Mouse (Mus musculus): ENCODE measurements at regions not wholly inside any gene's neighbourhood (a gene's known extent, or its start where the extent isn't known, plus 50 kb on each side); places are given as distances from the start of the nearest gene placed in this dataset.

- Histone ChIP-seq H3K9me3 (ENCODE audit: low read length) (no peaks in the 10 kb centered on the region), H3K4me1 (ENCODE audit: insufficient read depth, low read length) (no peaks in the 10 kb centered on the region), H3K36me3 (ENCODE audit: insufficient read depth, low read length) (no peaks in the 10 kb centered on the region), H3K4me3 (ENCODE audit: low read length) (no peak overlapping the region), H3K27me3 (ENCODE audit: insufficient read depth, low read length) (no peaks in the 10 kb centered on the region), H3K27ac (ENCODE audit: low read length) (no peak overlapping the region), H3K9ac (replicated peaks; ENCODE audit: low read length) (no peak overlapping the region), H3K4me2 (replicated peaks; ENCODE audit: low read depth, low read length) (no peak overlapping the region)
- no peak for ATAC-seq (ENCODE audit: low FRiP score, low TSS enrichment)
- 61% methylated on average over 3 of the region's 3 CpGs for WGBS
Measured at GRCm38 (mm10) chr1:122607309-122607708, 1039.5 kb upstream of the Ddx18 start.

GRCm38 (mm10) chr1:122575954-122576353 is 1008.2 kb upstream of the Ddx18 start:
- H3K27ac ChIP-seq (ENCODE audit: low read length) = no peak overlapping the region
- H3K9ac ChIP-seq (replicated peaks; ENCODE audit: low read length) = no peak overlapping the region
- H3K4me3 ChIP-seq (ENCODE audit: low read length) = no peak overlapping the region
- H3K36me3 ChIP-seq (ENCODE audit: insufficient read depth, low read length) = no peaks in the 10 kb centered on the region
- no peaks in the 10 kb centered on the region for H3K27me3 ChIP-seq (ENCODE audit: insufficient read depth, low read length)
- no peaks in the 10 kb centered on the region for H3K9me3 ChIP-seq (ENCODE audit: low read length)
- ATAC-seq (ENCODE audit: low FRiP score, low TSS enrichment) = no peak
- 54% methylated on average over 4 of the region's 4 CpGs for WGBS
- H3K4me1 ChIP-seq (ENCODE audit: insufficient read depth, low read length) = no peaks in the 10 kb centered on the region
- no peak overlapping the region for H3K4me2 ChIP-seq (replicated peaks; ENCODE audit: low read depth, low read length)

- no peaks in the 10 kb centered on the region for H3K36me3 ChIP-seq (ENCODE audit: insufficient read depth, low read length)
- H3K9ac ChIP-seq (replicated peaks; ENCODE audit: low read length) = no peak overlapping the region
- no peaks in the 10 kb centered on the region for H3K4me1 ChIP-seq (ENCODE audit: insufficient read depth, low read length)
- no peak overlapping the region for H3K27ac ChIP-seq (ENCODE audit: low read length)
- WGBS = 88% methylated on average over 1 of the region's 1 CpGs
- H3K4me3 ChIP-seq (ENCODE audit: low read length) = no peak overlapping the region
- no peak overlapping the region for H3K4me2 ChIP-seq (replicated peaks; ENCODE audit: low read depth, low read length)
- no peaks in the 10 kb centered on the region for H3K9me3 ChIP-seq (ENCODE audit: low read length)
- no peaks in the 10 kb centered on the region for H3K27me3 ChIP-seq (ENCODE audit: insufficient read depth, low read length)
- no peak for ATAC-seq (ENCODE audit: low FRiP score, low TSS enrichment)
Measured at GRCm38 (mm10) chr1:122551596-122551995, 983.8 kb upstream of the Ddx18 start.

- Histone ChIP-seq H3K27ac (ENCODE audit: low read length) (no peak overlapping the region), H3K4me3 (ENCODE audit: low read length) (no peak overlapping the region), H3K9ac (replicated peaks; ENCODE audit: low read length) (no peak overlapping the region), H3K4me1 (ENCODE audit: insufficient read depth, low read length) (no peaks in the 10 kb centered on the region), H3K9me3 (ENCODE audit: low read length) (no peaks in the 10 kb centered on the region), H3K4me2 (replicated peaks; ENCODE audit: low read depth, low read length) (no peak overlapping the region), H3K27me3 (ENCODE audit: insufficient read depth, low read length) (no peaks in the 10 kb centered on the region), H3K36me3 (ENCODE audit: insufficient read depth, low read length) (no peaks in the 10 kb centered on the region)
- WGBS = 41% methylated on average over 2 of the region's 2 CpGs
- ATAC-seq (ENCODE audit: low FRiP score, low TSS enrichment) = peak; percentile 42; the same call in 1 of the 2 replicates
Measured at GRCm38 (mm10) chr1:122509580-122509979, 941.8 kb upstream of the Ddx18 start.

GRCm38 (mm10) chr1:122501707-122502106 is 933.9 kb upstream of the Ddx18 start:
- no peaks in the 10 kb centered on the region for H3K36me3 ChIP-seq (ENCODE audit: insufficient read depth, low read length)
- H3K9ac ChIP-seq (replicated peaks; ENCODE audit: low read length) = no peak overlapping the region
- 8% methylated on average over 4 of the region's 4 CpGs for WGBS
- no peaks in the 10 kb centered on the region for H3K27me3 ChIP-seq (ENCODE audit: insufficient read depth, low read length)
- peaks cover 6% of the 10 kb centered on the region; the same call in 1 of the 2 replicates for H3K4me1 ChIP-seq (ENCODE audit: insufficient read depth, low read length)
- H3K9me3 ChIP-seq (ENCODE audit: low read length) = no peaks in the 10 kb centered on the region
- no peak overlapping the region for H3K4me3 ChIP-seq (ENCODE audit: low read length)
- no peak; the same call in 1 of the 2 replicates for ATAC-seq (ENCODE audit: low FRiP score, low TSS enrichment)
- no peak overlapping the region for H3K27ac ChIP-seq (ENCODE audit: low read length)
- H3K4me2 ChIP-seq (replicated peaks; ENCODE audit: low read depth, low read length) = no peak overlapping the region

GRCm38 (mm10) chr1:122478003-122478402 is 910.2 kb upstream of the Ddx18 start:
- no peak for ATAC-seq (ENCODE audit: low FRiP score, low TSS enrichment)
- Histone ChIP-seq H3K4me1 (ENCODE audit: insufficient read depth, low read length) (no peaks in the 10 kb centered on the region), H3K4me2 (replicated peaks; ENCODE audit: low read depth, low read length) (no peak overlapping the region), H3K36me3 (ENCODE audit: insufficient read depth, low read length) (no peaks in the 10 kb centered on the region), H3K27ac (ENCODE audit: low read length) (no peak overlapping the region), H3K9ac (replicated peaks; ENCODE audit: low read length) (no peak overlapping the region), H3K4me3 (ENCODE audit: low read length) (no peak overlapping the region), H3K27me3 (ENCODE audit: insufficient read depth, low read length) (no peaks in the 10 kb centered on the region), H3K9me3 (ENCODE audit: low read length) (no peaks in the 10 kb centered on the region)
- 66% methylated on average over 1 of the region's 1 CpGs for WGBS

- no peaks in the 10 kb centered on the region for H3K27me3 ChIP-seq (ENCODE audit: insufficient read depth, low read length)
- no peaks in the 10 kb centered on the region for H3K36me3 ChIP-seq (ENCODE audit: insufficient read depth, low read length)
- ATAC-seq (ENCODE audit: low FRiP score, low TSS enrichment) = no peak
- no peak overlapping the region for H3K4me3 ChIP-seq (ENCODE audit: low read length)
- 70% methylated on average over 3 of the region's 3 CpGs for WGBS
- no peak overlapping the region for H3K9ac ChIP-seq (replicated peaks; ENCODE audit: low read length)
- no peaks in the 10 kb centered on the region for H3K4me1 ChIP-seq (ENCODE audit: insufficient read depth, low read length)
- no peaks in the 10 kb centered on the region for H3K9me3 ChIP-seq (ENCODE audit: low read length)
- H3K27ac ChIP-seq (ENCODE audit: low read length) = no peak overlapping the region
- H3K4me2 ChIP-seq (replicated peaks; ENCODE audit: low read depth, low read length) = no peak overlapping the region
Measured at GRCm38 (mm10) chr1:122463931-122464330, 896.1 kb upstream of the Ddx18 start.

- H3K4me3 ChIP-seq (ENCODE audit: low read length) = no peak overlapping the region
- no peak for ATAC-seq (ENCODE audit: low FRiP score, low TSS enrichment)
- 32% methylated on average over 2 of the region's 2 CpGs for WGBS
Measured at GRCm38 (mm10) chr1:122459056-122459455, 891.3 kb upstream of the Ddx18 start.

GRCm38 (mm10) chr1:122454881-122455280 is 887.1 kb upstream of the Ddx18 start:
- 49% methylated on average over 4 of the region's 4 CpGs for WGBS
- no peaks in the 10 kb centered on the region for H3K27me3 ChIP-seq (ENCODE audit: insufficient read depth, low read length)
- ATAC-seq (ENCODE audit: low FRiP score, low TSS enrichment) = no peak
- H3K9ac ChIP-seq (replicated peaks; ENCODE audit: low read length) = no peak overlapping the region
- H3K4me3 ChIP-seq (ENCODE audit: low read length) = no peak overlapping the region
- H3K4me2 ChIP-seq (replicated peaks; ENCODE audit: low read depth, low read length) = no peak overlapping the region
- H3K27ac ChIP-seq (ENCODE audit: low read length) = no peak overlapping the region
- H3K36me3 ChIP-seq (ENCODE audit: insufficient read depth, low read length) = no peaks in the 10 kb centered on the region
- no peaks in the 10 kb centered on the region for H3K4me1 ChIP-seq (ENCODE audit: insufficient read depth, low read length)
- no peaks in the 10 kb centered on the region for H3K9me3 ChIP-seq (ENCODE audit: low read length)

More at GRCm38 (mm10) chr1:122459056-122459455, 891.3 kb upstream of the Ddx18 start:
- Histone ChIP-seq H3K27ac (ENCODE audit: low read length) (no peak overlapping the region), H3K27me3 (ENCODE audit: insufficient read depth, low read length) (no peaks in the 10 kb centered on the region), H3K9ac (replicated peaks; ENCODE audit: low read length) (no peak overlapping the region), H3K36me3 (ENCODE audit: insufficient read depth, low read length) (no peaks in the 10 kb centered on the region), H3K9me3 (ENCODE audit: low read length) (no peaks in the 10 kb centered on the region), H3K4me2 (replicated peaks; ENCODE audit: low read depth, low read length) (no peak overlapping the region), H3K4me1 (ENCODE audit: insufficient read depth, low read length) (no peaks in the 10 kb centered on the region)

- no peak for ATAC-seq (ENCODE audit: low FRiP score, low TSS enrichment)
- no peak overlapping the region for H3K4me3 ChIP-seq (ENCODE audit: low read length)
- H3K36me3 ChIP-seq (ENCODE audit: insufficient read depth, low read length) = no peaks in the 10 kb centered on the region
- H3K27me3 ChIP-seq (ENCODE audit: insufficient read depth, low read length) = no peaks in the 10 kb centered on the region
- H3K27ac ChIP-seq (ENCODE audit: low read length) = no peak overlapping the region
- H3K4me2 ChIP-seq (replicated peaks; ENCODE audit: low read depth, low read length) = no peak overlapping the region
- no peaks in the 10 kb centered on the region for H3K9me3 ChIP-seq (ENCODE audit: low read length)
- H3K4me1 ChIP-seq (ENCODE audit: insufficient read depth, low read length) = no peaks in the 10 kb centered on the region
- WGBS = 78% methylated on average over 3 of the region's 3 CpGs
- H3K9ac ChIP-seq (replicated peaks; ENCODE audit: low read length) = no peak overlapping the region
Measured at GRCm38 (mm10) chr1:122453617-122454016, 885.8 kb upstream of the Ddx18 start.
